Mouse (Mus musculus): ENCODE measurements at regions not wholly inside any gene's neighbourhood (a gene's known extent, or its start where the extent isn't known, plus 50 kb on each side); places are given as distances from the start of the nearest gene placed in this dataset.
"Not testable (repeated sequence)": the region's sequence is repeated elsewhere in the genome, so short reads cannot be mapped to it uniquely, and the experiment has no call there.

DNA sequence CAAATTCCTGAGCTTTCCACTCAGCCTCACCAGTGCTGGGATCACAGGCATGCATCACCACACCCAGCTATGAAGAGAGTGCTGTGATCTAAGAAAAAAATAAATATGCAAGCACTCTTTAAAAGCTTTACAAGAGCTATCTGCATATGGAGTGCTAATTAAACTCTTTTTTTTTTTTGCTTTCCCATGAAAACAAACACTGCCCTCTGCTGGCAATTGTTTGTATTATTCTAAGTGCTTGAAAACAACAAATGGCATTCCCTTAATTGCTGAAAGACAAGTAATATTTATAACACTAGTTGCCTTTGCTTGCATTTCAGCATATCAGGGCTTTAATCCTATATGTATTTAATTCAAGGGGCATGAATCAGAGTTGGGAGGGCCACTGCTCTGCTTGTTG is 91.8 kb downstream of the 5730507C01Rik start:
- DNase-seq, result not testable (repeated sequence)

- DNase-seq, result peak; percentile 33 to 43
These were observed 95.5 kb downstream of the 5730507C01Rik start for GRCm38 (mm10) chr12:18609835-18610234.

- DNase-seq, result not testable (repeated sequence)
These were observed 96.3 kb downstream of the 5730507C01Rik start for GRCm38 (mm10) chr12:18610581-18610980.

Data from spleen, adult 18-20 months (tissue).